Mouse (Mus musculus) small intestine, adult 2 months (tissue): Measurements from ENCODE around the gene Atp13a2.

Experiments
- CTCF ChIP-seq: fragments of 200-500 bp; IDR thresholded peaks from 2 replicates; pipeline ENCODE4 v1.5.1; 2012; ENCODE audit warnings: low read depth, mild to moderate bottlenecking, control low read depth, inconsistent platforms, low read length, moderate library complexity, mixed read lengths; ENCODE audit not compliant: insufficient replicate concordance, insufficient read length; ENCODE audit errors: extremely low read depth
- POLR2A ChIP-seq: fragments of 200-500 bp; IDR thresholded peaks from 2 replicates; pipeline ENCODE4 v1.6.1; 2012; ENCODE audit warnings: low read depth, mild to moderate bottlenecking, control low read depth, inconsistent platforms, low read length, moderate library complexity

DNA sequence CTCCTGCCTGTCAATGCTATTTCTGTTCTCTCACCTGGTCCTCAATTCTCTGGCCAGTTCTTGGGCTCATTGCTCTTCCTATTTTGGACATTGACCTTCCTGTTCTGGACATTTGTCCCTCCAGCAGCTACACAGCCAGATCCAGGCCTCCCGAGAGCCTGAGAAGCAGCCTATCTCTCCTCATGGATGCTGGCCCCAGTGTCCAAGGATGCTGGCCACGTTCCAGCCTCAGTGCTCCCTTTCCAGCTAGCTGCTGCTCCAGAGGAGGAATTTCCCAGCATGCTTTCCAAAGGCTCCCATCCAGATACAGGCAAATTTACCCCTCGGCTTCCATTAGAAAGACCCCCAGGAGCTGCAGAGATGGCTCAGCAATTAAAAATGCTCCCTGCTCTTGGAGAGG, 36.1 kb upstream of the Atp13a2 start:
- TF ChIP-seq CTCF (no peak), POLR2A (no peak)
